Mouse (Mus musculus) layer of hippocampus, adult 2 months (tissue): ENCODE results near the gene Card19. TPM values are rescaled to one million over a fixed set of nuclear protein-coding genes. Genes with fewer than 3 reads are reported as not detected.

ENCODE experiments used
- DNase-seq, 2 experiments: peaks; one replicate each; pipeline ENCODE4 v3.0.0; 2022; ENCODE audit warnings: low spot score in 2 of 2
- H3K27ac ChIP-seq: fragments of 200-600 bp; 2 replicates; pipeline ENCODE4 v1.8.1; 2022
- H3K4me3 ChIP-seq: fragments of 200-600 bp; 2 replicates; pipeline ENCODE4 v1.8.1; 2022; ENCODE audit warnings: mild to moderate bottlenecking
- CTCF ChIP-seq: fragments of 200-600 bp; conservative IDR thresholded peaks from 2 replicates; pipeline ENCODE4 v1.8.1; 2022; ENCODE audit warnings: antibody characterized with exemption, mild to moderate bottlenecking, moderate library complexity
- total RNA-seq, 2 experiments: library from RNA; stranded (reverse); gene quantifications; 2 replicates each; pipeline ENCODE4 v1.2.3; 2021

Card19 gene
- total RNA-seq, 2 experiments from 2014 or later, result 14.8 to 15.3 TPM

DNA sequence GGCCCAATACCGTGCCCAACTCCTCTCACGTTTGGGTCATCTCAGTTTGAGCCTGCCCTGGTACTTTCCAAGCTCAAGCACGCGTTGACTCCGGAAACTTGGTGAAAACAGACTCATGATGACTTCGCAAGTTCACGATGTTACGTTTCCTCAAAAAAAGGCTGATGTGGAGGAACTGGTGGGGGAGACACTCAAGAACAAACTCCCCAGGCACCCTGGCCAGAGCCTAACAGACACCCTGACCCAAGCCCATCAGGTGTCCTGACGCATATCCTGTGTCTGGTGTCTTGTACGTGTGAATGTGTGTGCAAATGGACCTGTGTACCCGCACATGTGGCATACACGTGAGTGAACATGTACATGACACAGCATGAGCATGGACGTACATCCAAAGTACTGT is 15.1 kb downstream of the Card19 start:
- no peak for DNase-seq
- no peak overlapping the region for H3K4me3 ChIP-seq
- no peak for TF ChIP-seq CTCF
- H3K27ac ChIP-seq, result no peak overlapping the region

DNA sequence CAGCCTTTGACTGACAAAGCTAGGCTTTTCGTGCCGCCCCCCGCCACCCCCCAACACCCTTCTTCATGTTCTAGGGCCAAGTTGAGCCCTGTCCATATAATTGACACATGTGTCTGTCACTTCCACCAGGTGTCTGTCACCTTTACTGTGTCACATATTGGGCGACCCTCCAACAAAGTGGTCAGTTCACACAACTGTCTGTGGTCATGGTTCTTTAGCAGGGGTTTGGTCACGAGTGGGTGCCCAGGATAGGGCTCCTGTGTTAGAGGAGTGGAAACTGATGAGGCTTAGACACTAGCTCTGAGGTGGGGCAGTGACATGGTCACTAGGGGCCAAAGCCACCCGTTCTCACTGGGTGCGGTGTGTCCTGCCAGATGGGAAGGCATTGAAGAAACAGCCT is 15.9 kb downstream of the Card19 start:
- no peak for DNase-seq
- no peak for TF ChIP-seq CTCF
- no peak overlapping the region for H3K4me3 ChIP-seq
- no peak overlapping the region for H3K27ac ChIP-seq

DNA sequence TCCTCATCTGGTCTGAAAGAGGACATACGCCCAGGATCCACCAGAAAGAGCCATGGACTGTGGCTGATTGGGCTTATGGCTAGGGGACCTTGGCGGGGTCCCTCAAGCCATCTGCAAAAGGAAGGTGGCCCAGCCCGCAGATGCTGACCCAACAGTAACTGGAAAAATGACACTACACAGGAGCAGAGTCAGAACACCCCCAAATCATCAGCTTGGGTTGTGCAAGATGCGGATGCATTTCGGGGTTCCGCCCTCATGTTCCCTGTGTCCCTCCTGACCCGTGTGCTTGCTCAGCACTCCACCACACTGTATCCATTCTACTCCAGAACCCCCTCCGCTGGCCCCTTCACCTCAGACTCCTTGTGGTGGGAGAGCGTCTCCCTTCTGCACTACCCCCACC is 17.1 kb downstream of the Card19 start:
- no peak overlapping the region for H3K27ac ChIP-seq
- no peak overlapping the region for H3K4me3 ChIP-seq
- TF ChIP-seq CTCF, result no peak
- DNase-seq, result no peak

DNA sequence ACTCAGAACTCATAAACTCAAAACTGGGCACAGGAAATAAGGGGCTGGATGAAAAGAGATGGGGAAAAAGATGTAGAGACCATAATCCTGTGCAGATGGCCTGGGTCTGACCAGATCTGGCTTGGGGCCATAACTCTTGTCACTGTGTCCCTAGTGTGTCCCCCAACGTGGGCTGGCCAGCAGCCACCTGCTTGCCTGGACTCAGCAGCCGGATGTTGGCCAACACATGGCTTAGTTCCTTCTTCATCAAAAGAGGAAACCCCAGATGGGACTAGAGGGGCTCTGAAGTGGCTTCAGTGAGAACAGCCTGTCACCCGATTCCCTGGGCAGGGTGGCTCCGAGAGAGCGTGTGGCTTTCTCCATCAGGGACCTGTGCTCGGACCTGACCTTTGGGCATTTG is 19.1 kb downstream of the Card19 start:
- no peak overlapping the region for H3K4me3 ChIP-seq
- TF ChIP-seq CTCF, result no peak
- no peak overlapping the region for H3K27ac ChIP-seq
- DNase-seq, result no peak

DNA sequence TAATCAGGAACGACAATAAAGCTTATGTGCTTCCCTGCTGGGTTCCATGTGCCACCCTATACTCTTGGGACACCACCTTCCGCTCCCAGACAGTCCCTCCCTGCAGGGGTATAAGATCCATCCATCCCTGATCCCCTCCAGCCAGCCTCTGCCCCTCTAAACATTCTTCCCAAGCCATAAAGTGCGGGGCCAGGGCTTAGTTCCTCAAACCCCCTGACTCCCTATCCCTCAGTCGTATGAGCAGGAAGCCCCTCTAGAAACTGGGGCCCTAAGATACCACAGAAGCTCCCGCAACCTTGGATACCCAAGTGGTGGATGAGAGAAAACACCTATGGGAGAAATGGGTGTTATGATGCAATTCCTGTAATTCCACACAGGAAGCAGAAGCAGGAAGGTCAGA is 19.6 kb downstream of the Card19 start:
- H3K4me3 ChIP-seq, result no peak overlapping the region
- TF ChIP-seq CTCF, result no peak
- no peak overlapping the region for H3K27ac ChIP-seq
- no peak for DNase-seq

DNA sequence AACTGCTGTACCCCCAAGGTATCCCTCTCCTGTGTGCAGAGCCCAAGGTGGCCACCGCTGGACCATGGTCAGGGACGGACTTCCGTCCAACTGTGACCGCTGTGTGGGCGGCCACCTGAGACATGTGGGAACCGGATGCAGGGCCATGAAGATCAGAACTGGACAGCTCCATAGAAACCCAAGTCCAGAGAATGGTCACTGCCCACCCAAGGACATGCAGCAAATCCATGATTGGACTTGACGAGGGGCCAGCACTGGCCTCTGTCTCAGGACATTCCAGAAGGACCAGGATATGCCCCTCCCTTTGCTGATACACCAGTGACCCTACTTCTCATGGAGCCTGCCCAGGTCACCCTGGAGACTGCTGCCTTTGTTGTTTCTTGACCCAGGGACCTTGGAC is 20.2 kb downstream of the Card19 start:
- H3K27ac ChIP-seq, result no peak overlapping the region
- DNase-seq, result no peak
- no peak overlapping the region for H3K4me3 ChIP-seq
- TF ChIP-seq CTCF, result no peak

DNA sequence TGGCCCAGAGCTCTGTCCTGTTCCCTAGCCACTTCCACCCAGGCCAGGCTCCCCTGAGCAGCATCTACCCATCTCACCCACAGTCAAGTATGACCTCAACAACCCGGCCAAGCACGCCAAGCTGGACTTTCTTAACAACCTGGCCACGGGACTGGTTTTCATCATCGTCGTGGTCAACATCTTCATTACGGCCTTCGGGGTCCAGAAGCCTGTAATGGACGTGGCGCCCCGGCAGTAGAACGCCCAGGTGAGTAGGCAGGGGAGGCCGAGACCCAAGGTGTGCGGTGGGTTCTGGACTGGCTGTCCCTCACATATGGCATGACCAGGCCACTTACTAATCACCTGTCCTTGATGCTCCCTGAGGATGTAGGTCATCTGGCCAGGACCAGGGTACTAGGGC is 21.0 kb downstream of the Card19 start:
- no peak overlapping the region for H3K27ac ChIP-seq
- no peak for DNase-seq
- no peak for TF ChIP-seq CTCF
- no peak overlapping the region for H3K4me3 ChIP-seq

DNA sequence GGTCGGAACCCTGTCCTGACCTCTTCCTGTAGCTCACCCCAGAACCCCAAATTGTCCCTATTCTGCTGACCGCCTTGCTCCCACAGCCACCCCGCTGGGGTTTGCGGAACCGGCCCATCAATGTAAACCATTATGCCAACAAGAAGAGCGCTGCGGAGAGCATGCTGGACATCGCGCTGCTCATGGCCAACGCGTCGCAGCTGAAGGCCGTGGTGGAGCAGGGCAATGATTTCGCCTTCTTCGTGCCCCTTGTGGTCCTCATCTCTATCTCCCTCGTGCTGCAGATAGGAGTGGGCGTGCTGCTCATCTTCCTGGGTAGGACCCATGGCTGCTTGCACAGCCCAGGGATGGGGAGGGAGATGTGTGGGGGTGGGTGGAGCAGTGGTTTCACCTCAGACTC is 22.2 kb downstream of the Card19 start:
- Histone ChIP-seq H3K27ac (no peak overlapping the region), H3K4me3 (no peak overlapping the region)
- TF ChIP-seq CTCF, result no peak
- no peak for DNase-seq

DNA sequence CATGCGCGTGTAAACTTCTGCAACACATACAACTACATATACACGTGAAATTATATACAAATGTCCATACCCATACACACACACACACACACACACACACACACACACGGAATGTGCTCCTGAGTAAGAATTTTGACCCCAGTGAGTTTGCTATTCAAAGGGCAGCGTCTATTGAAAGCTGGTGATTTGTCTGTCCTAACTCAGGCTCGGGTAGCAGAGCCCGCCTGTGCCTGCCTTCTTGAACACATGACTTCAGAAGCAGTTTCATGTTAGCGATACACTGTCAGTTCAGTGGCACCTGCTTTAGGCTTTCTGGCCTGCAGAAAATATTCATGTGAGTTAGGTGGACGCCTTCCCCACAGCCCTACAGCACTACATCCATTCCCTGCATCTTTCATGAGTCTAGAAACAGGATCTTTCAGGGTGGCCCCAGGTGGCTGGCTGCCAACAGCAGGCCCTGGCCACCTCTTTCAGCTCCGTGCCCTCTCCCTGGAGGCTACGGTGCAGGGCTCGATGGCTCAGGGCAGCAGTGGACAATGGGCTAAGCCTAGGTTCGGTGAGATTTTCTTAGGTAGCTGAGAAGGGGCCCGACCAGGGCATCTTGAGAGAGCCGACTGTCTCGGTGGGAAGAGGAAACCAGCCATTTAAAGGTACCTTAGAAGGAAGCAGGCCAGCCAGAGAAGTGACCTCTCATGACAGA is 23.5 kb downstream of the Card19 start:
- no peak for DNase-seq
- no peak overlapping the region for H3K4me3 ChIP-seq
- no peak overlapping the region for H3K27ac ChIP-seq
- TF ChIP-seq CTCF, result no peak

DNA sequence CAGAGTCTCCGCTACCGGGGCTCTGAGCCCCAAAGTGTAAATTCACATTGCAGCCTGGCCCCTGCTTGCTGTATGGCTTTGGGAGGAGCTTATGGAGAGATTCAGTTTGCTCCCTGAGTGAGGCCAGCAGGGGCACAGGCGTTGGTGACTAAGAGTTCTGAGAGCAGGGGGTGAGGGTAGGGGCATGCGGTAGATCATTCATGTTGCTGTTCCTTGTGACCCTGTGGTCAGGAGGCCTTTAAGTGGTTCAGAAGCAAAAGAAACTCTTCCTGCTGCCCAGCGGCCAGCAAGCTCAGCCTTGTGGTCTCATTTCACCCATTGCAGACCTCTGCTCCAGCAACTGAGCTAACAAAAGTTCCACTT is 24.2 kb downstream of the Card19 start:
- H3K4me3 ChIP-seq, result no peak overlapping the region
- no peak overlapping the region for H3K27ac ChIP-seq
- no peak for TF ChIP-seq CTCF
- DNase-seq, result no peak

DNA sequence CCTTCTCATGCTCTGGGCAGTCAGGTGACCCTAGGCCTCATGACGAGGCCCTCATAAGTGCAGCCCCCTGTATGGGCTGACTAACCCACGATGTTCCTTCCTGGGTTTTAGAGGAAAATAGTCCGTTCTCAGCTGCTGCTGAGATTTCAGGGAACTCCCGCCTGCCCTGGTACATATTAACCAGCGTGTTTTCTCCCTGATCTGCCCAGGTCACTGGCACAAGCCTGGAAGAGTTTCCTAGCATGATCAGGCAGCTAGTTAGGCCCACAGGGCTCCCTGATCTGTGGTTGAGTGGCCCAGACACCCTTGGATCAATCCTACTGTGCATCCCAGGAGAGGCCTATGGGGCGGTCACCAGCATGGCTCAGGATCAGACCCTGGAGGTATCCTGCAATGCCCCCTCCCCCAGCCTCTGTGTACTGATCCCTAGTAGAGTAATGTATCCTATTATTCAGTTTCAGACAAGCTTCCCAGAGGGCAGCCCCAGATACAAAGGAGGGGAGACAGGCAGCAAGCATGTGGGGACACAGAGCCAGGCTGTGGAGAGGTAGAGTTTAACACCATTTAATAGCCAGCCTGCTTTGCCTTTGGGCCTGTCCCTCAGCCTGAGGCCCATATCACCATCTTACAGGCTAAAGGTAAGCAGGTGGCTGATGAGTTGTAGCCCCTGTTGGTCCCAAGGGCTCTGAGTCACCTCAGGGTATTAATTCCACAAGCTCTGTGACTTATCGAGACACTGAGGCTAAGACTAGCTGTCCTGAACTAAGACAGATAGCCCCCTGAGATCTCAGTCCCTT is 24.8 kb downstream of the Card19 start:
- H3K4me3 ChIP-seq, result no peak overlapping the region
- H3K27ac ChIP-seq, result no peak overlapping the region
- no peak for DNase-seq
- no peak for TF ChIP-seq CTCF

DNA sequence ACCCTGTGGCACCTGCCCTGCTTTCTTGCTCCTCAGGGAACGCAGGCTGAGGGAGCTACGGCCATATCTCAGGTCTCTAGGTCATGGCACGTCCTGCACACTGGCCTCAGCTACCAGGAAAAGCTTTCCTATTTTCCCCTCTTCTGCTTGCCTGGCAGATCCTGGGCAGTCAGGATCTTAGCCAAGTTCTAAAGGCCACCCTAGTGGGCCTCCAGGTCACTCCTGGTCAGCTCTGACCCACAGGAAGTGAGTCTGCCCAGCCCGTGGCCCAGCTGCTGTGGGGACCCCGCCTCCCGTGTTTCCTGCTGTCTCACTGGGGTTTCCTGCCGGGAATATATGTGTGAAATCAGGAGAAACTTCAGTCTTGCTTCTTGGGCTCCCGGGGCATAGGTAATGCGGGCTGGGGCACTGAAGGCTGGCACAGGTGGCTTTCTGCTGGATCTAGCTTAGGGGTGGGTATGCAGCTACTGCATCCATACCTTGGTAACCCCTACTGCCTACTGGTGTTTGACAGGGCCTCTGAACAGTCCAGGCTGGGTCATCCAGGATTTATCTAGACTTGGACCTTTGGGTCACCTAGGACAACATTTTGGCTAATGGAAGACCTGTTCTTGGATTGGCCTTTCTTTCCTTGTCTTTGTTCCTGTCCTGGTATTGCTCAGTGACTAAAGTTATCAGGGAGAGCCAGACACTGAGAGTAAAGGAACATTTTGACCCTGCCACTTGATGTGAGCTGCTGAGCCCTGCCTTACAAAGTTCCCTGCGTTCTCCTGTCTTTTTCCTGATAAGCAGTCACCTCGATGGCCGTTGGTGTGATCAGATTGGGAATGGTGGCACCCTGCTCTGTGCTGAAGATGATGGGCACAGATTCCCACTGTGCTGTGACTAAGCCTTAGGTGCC is 25.6 kb downstream of the Card19 start:
- no peak for TF ChIP-seq CTCF
- no peak overlapping the region for H3K4me3 ChIP-seq
- DNase-seq, result no peak
- no peak overlapping the region for H3K27ac ChIP-seq

DNA sequence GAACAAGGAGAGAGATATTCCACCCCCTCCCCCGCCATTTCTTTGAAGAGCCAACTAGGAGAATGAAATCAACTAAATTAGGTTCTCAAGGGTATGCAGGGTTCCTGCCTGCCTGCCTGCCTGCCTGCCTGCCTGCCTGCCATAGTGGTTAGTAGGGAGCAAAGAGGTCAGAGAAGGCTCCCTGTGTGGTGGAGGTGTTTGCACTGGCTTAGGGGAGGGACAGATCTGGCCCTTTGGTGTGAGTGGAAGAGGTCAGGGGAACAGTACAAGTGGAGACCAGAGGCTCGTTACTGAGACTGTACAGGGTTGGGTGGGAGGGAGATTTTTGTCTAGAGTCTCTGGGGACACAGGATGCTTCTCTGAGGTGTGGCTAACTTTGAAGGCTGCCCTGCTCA is 26.9 kb downstream of the Card19 start:
- DNase-seq, result no peak
- no peak for TF ChIP-seq CTCF
- Histone ChIP-seq H3K4me3 (no peak overlapping the region), H3K27ac (no peak overlapping the region)
